Mouse (Mus musculus): ENCODE results near the gene Mis18a. TPM values are rescaled to one million over a fixed set of nuclear protein-coding genes. Genes with fewer than 3 reads are reported as not detected.

The Mis18a gene
- total RNA-seq (2021) = 1 to 10 TPM; 1.9 to 2.9 TPM
- 3.8 and 6.1 TPM in 2 replicates for polyA plus RNA-seq (2012; rRNA removed)
- long read RNA-seq, partial matches to known transcripts = 1 of 2 reads
- long read RNA-seq, other reads (novel, unspliced or antisense) = 0 of 2 reads

DNA sequence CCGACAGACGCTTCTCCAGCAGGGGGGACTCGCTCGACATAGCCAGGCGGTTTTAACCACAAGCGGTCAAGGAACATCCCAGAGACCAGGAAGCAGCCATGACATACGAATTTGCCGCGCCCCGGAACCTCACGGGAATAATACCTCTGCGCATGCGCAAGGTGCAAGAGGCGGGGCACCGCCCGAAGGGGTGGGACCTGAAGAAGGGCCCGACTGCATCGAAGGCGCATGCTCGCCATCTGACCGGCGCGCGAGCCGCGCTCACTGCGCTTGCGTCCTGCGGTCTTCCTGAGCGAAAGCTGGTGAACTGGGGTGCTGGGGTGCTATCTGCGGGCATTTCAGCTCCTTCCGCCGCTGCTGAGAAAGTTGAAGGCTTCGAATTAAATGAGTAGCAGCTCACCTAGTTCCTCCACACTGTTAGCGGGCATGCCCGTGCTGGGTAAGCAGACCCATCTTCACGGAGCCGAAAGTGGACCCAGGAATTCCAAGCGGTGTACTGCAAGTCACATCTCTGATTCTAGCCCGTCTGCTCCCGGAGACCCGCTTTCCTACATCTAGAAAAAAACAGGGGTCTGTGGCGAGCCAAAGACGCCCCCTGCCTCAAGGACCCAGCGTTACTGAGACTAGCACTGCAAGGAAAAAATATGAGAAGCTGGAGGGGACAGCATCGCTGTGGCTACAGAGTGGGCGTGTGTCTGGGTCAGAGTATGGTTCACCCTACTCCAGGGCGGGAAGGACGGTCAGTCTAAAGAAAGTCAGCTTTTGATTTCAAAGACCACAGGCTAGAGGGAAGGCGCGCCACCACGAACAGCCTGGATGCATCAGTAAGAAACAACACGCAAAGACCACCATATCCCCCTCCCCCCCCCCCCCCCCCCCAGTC, at the start of gene Mis18a:
Gene Mis18a, minus strand, starts transcription at position 172 of the 883 bp plus-strand sequence.
- H3K4me3 ChIP-seq = peak within 1 kb of the TSS; percentile 83
- WGBS = 1% methylated on average over 53 of the region's 53 CpGs
- intact Hi-C loops (cut with DNase I) = loop anchor here (5.0 kb wide), 2 partner anchors 80 to 200 kb away; no protein-coding TSS in a partner anchor
- H3K27me3 ChIP-seq (ENCODE audit: control insufficient read depth, insufficient read depth, low read length) = no peaks in the 10 kb centered on the region
- DNase-seq = peak; percentile 95 to 96
- H3K9ac ChIP-seq (ENCODE audit: low read depth, low read length) = peak within 1 kb of the TSS; percentile 72
- peak within 1 kb of the TSS; percentile 76 for H3K27ac ChIP-seq
- TF ChIP-seq POLR2A (IDR thresholded peaks at IDR 0.05; ENCODE audit: insufficient read depth, low read depth, low read length) (peak; percentile 99), EP300 (IDR thresholded peaks at IDR 0.05; ENCODE audit: insufficient read depth, low read depth, low read length) (0 out of 2 replicates have a peak, but pooled peaks have one; percentile 37), CTCF (IDR thresholded peaks at IDR 0.05) (peak; percentile 26)
- H3K4me1 ChIP-seq (ENCODE audit: control insufficient read depth, insufficient read depth, low read length) = 0 out of 2 replicates have a peak, but pooled peaks cover 1% of the 10 kb centered on the region
- no peaks in the 10 kb centered on the region for H3K36me3 ChIP-seq (ENCODE audit: control insufficient read depth, insufficient read depth, low read length)
- no peaks in the 10 kb centered on the region for H3K79me2 ChIP-seq (replicated peaks; ENCODE audit: control insufficient read depth, insufficient read depth, low read length)

GRCm38 (mm10) chr16:90775946-90776520, 48.8 kb upstream of the Mis18a start:
- Histone ChIP-seq H3K27ac (no peak overlapping the region), H3K9ac (ENCODE audit: low read depth, low read length) (no peak overlapping the region), H3K79me2 (replicated peaks; ENCODE audit: control insufficient read depth, insufficient read depth, low read length) (no peaks in the 10 kb centered on the region), H3K36me3 (ENCODE audit: control insufficient read depth, insufficient read depth, low read length) (no peaks in the 10 kb centered on the region), H3K4me3 (no peak overlapping the region), H3K27me3 (ENCODE audit: control insufficient read depth, insufficient read depth, low read length) (no peaks in the 10 kb centered on the region), H3K4me1 (ENCODE audit: control insufficient read depth, insufficient read depth, low read length) (no peaks in the 10 kb centered on the region)
- no peak for DNase-seq
- no peak for TF ChIP-seq EP300 (IDR thresholded peaks at IDR 0.05; ENCODE audit: insufficient read depth, low read depth, low read length)
- TF ChIP-seq CTCF (IDR thresholded peaks at IDR 0.05) = no peak
- no peak for TF ChIP-seq POLR2A (IDR thresholded peaks at IDR 0.05; ENCODE audit: insufficient read depth, low read depth, low read length)
- WGBS = 63% methylated on average over 10 of the region's 10 CpGs
- intact Hi-C loops (cut with DNase I) = no loop called here

- Histone ChIP-seq H3K27me3 (ENCODE audit: control insufficient read depth, insufficient read depth, low read length) (no peaks in the 10 kb centered on the region), H3K27ac (no peak overlapping the region), H3K4me3 (no peak overlapping the region), H3K79me2 (replicated peaks; ENCODE audit: control insufficient read depth, insufficient read depth, low read length) (no peaks in the 10 kb centered on the region), H3K36me3 (ENCODE audit: control insufficient read depth, insufficient read depth, low read length) (no peaks in the 10 kb centered on the region), H3K4me1 (ENCODE audit: control insufficient read depth, insufficient read depth, low read length) (no peaks in the 10 kb centered on the region), H3K9ac (ENCODE audit: low read depth, low read length) (no peak overlapping the region)
- no peak for DNase-seq
- no peak for TF ChIP-seq EP300 (IDR thresholded peaks at IDR 0.05; ENCODE audit: insufficient read depth, low read depth, low read length)
- no peak for TF ChIP-seq CTCF (IDR thresholded peaks at IDR 0.05)
- no peak for TF ChIP-seq POLR2A (IDR thresholded peaks at IDR 0.05; ENCODE audit: insufficient read depth, low read depth, low read length)
- intact Hi-C loops (cut with DNase I) = no loop called here
- 91% methylated on average over 6 of the region's 6 CpGs for WGBS
Observed at GRCm38 (mm10) chr16:90774646-90775045, 47.4 kb upstream of the Mis18a start.

GRCm38 (mm10) chr16:90774216-90774615, 47.0 kb upstream of the Mis18a start:
- TF ChIP-seq EP300 (IDR thresholded peaks at IDR 0.05; ENCODE audit: insufficient read depth, low read depth, low read length) (no peak), POLR2A (IDR thresholded peaks at IDR 0.05; ENCODE audit: insufficient read depth, low read depth, low read length) (no peak), CTCF (IDR thresholded peaks at IDR 0.05) (no peak)

DNA sequence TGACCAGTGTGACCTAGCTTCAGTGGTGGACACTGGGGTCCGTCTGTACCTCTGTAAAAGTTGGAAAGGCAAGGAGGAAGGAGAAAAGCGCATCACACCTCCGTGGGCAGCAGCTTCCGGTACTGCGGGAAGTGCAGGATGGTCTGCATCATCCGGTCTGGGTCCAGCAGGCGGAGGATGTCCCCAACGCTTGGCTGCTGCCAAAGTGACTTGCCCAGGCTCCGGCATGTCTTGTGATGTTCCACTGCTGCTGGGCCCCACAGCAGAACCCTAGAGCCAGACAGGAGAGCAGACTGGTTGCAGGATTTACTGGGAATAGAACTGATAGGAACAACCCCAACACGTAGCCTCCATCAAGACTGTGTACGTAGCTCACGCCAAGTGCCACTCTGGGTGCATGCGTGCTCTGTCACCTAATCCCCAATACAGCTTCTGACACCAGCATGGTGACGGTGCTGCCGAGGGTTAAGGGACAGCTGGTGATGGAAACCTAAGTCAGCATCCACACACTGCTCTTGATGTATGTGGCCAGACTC, 39.8 kb upstream of the Mis18a start:
- TF ChIP-seq CTCF (IDR thresholded peaks at IDR 0.05) (no peak), POLR2A (IDR thresholded peaks at IDR 0.05; ENCODE audit: insufficient read depth, low read depth, low read length) (no peak), EP300 (IDR thresholded peaks at IDR 0.05; ENCODE audit: insufficient read depth, low read depth, low read length) (no peak)
- intact Hi-C loops (cut with DNase I) = no loop called here
- H3K4me3 ChIP-seq = no peak overlapping the region
- no peaks in the 10 kb centered on the region for H3K27me3 ChIP-seq (ENCODE audit: control insufficient read depth, insufficient read depth, low read length)
- 96% methylated on average over 15 of the region's 15 CpGs for WGBS
- no peak overlapping the region for H3K9ac ChIP-seq (ENCODE audit: low read depth, low read length)
- no peak for DNase-seq
- H3K36me3 ChIP-seq (ENCODE audit: control insufficient read depth, insufficient read depth, low read length) = no peaks in the 10 kb centered on the region
- H3K27ac ChIP-seq = no peak overlapping the region
- H3K4me1 ChIP-seq (ENCODE audit: control insufficient read depth, insufficient read depth, low read length) = no peaks in the 10 kb centered on the region
- H3K79me2 ChIP-seq (replicated peaks; ENCODE audit: control insufficient read depth, insufficient read depth, low read length) = no peaks in the 10 kb centered on the region

More at GRCm38 (mm10) chr16:90774216-90774615, 47.0 kb upstream of the Mis18a start:
- DNase-seq = no peak
- 93% methylated on average over 12 of the region's 12 CpGs for WGBS
- no peaks in the 10 kb centered on the region for H3K79me2 ChIP-seq (replicated peaks; ENCODE audit: control insufficient read depth, insufficient read depth, low read length)
- H3K4me3 ChIP-seq = no peak overlapping the region
- no peak overlapping the region for H3K9ac ChIP-seq (ENCODE audit: low read depth, low read length)
- no peaks in the 10 kb centered on the region for H3K36me3 ChIP-seq (ENCODE audit: control insufficient read depth, insufficient read depth, low read length)
- H3K27me3 ChIP-seq (ENCODE audit: control insufficient read depth, insufficient read depth, low read length) = no peaks in the 10 kb centered on the region
- no peaks in the 10 kb centered on the region for H3K4me1 ChIP-seq (ENCODE audit: control insufficient read depth, insufficient read depth, low read length)
- intact Hi-C loops (cut with DNase I) = no loop called here
- no peak overlapping the region for H3K27ac ChIP-seq
